Mouse (Mus musculus) right cerebral cortex, postnatal 36 days (tissue): ENCODE results near the gene Asns.

Source experiments
- DNase-seq, 2 experiments: peaks; one replicate each; pipeline ENCODE4 v3.0.0; 2022; ENCODE audit warnings: low spot score in 2 of 2, mixed read lengths in 1 of 2

Asns gene

DNA sequence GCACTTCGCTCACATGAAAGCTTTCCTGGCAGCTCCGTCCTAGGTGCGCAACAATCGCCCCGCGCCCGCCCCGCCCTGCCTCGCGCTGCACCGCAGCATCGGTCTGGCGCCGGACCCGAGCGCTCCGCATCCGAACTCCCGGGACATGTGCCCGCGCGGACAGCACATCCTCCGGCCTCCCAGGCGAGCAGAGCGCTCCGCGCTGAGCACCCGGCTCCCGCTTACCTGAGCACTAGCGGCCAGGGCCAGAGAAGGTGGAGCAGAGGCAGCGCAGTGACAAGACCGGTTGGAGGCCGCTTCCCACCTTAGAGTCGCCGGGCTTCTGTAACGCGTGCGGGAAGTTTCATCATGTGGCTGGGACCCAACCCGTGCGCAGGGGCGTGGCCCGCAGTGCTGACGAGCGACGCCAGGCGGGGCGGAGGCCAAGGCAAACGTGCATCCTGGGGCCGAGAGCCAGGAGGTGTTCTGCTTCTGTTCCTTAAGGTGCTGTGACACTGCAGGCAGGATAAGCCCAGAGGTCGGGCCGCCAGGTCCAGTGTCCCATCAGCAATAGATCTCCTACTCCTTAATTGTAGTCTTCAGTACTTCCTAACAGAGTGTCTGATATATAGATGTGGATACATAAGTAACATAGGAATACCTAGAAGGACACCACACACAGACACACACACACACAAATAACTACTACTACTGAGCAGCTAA is at the start of gene Asns:
Gene Asns, minus strand, starts transcription at position 371 of the 702 bp plus-strand sequence.
- DNase-seq = peak; percentile 83 to 86

DNA sequence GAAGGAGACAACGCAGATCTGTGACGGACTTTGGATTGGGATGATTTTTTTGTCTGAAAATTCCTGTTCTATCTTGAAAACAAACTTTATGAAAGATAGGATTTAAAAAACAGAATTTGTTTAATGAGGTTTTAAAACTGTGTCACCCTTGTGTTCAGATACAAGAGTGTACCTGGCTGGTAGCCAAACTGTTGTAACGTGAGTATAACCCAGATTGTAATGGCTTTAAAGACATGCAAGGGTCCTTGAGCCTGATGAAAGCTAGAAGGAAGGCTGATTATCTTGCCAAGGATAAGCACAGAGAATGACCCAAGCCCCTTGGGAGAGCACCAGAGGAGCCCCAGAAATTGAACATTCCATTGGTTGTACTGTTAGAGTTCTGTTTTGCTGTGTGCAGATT is 48.7 kb upstream of the Asns start:
- DNase-seq = no peak

GRCm38 (mm10) chr6:7737842-7738241 is 44.8 kb upstream of the Asns start:
- no peak for DNase-seq

DNA sequence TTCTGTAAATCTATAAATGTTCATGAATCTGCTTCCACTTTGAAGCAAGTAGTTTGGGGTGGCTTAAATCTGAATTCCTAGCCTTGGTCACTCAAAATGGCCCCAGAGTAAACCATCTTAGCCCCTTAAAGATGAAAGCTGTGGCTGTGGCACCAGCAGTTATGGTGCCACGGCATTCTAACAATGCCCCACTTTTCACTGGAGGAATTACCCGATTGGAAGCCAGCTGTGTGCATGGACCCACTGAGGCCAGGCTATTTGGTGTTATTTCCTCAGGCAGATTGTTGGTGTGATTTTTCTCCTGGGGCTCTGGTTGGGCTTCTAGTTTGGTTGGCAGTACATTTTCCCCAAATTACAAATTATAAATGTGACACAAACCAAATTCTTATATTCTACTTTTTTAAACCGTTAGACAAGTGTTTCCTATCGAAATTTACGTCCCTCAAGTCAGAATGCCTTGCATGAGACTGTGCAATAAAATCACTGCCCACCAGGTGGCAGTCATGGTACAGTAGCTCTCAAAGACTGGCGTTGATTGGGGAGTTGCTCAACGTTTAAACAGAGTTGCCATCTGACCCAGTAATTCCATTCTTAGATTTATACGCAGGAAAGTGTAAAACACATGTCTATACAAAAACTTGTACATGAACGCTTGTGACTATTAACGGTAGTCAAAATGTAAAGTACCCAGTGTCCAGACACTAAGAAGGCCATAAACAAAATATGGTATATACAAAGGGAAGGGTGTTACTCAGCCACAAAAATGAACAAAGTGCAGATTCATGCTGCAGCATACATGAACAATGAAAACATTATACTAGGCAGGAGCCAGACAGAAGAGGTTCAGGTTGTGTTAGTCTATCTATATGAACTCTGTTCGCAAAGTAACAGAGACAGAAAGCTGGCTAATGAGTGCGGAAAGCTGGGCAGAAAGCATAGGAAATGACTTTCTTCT is 40.0 kb upstream of the Asns start:
- peak; percentile 53 to 70 for DNase-seq

- no peak for DNase-seq
Measured at GRCm38 (mm10) chr6:7732097-7732496, 39.0 kb upstream of the Asns start.

- DNase-seq = no peak
Measured at GRCm38 (mm10) chr6:7729128-7729527, 36.1 kb upstream of the Asns start.

- no peak for DNase-seq
Measured at GRCm38 (mm10) chr6:7728241-7728640, 35.2 kb upstream of the Asns start.

DNA sequence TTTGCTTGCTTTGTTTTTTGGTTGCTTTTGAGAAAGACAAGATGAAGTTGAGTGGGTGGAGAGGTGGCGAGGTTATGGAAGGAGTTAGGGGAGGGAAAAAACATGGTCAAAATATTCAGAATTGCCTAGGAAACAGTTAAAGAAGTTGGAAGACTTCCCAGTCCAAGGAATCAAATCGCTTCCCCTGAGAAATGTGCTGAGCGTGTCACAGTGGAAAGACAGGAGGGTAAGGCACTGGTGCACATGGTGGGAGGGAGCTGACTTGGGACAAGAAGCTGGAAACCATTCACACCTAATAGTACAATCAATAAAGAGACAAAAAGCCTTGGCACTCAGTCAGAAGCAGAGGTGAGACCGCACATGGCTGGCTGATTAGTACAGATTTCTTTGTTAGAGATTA is 23.2 kb upstream of the Asns start:
- DNase-seq = no peak

- DNase-seq = no peak
Measured at GRCm38 (mm10) chr6:7714230-7714629, 21.2 kb upstream of the Asns start.

- DNase-seq = no peak
Measured at GRCm38 (mm10) chr6:7711837-7712330, 18.8 kb upstream of the Asns start.

- DNase-seq = no peak
Measured at GRCm38 (mm10) chr6:7708246-7708645, 15.2 kb upstream of the Asns start.

GRCm38 (mm10) chr6:7706796-7707195 is 13.7 kb upstream of the Asns start:
- DNase-seq = no peak

- DNase-seq = no peak
Measured at GRCm38 (mm10) chr6:7697999-7698699, 5.1 kb upstream of the Asns start.

GRCm38 (mm10) chr6:7697077-7697643 is 4.1 kb upstream of the Asns start:
- DNase-seq = no peak

- DNase-seq = no peak
Measured at GRCm38 (mm10) chr6:7696641-7697040, 3.6 kb upstream of the Asns start.

DNA sequence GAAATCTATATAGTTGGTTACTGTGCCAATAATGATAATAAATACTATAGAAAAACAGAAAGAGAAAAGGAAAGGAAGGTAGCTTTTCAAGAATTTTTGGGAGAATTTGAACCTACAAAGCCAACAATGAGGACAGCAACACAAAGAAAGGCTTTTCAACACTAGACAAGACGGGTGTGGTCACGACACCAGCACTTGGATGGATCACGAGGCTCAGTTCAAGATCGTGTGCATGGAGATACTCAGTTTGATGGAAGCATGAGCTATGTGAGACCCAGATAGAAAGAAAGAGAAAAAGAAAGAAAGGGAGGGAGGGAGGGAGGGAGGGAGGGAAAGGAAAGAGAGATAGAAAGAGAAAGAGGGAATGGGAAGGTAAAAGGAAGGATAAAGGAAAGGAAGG is 2.8 kb upstream of the Asns start:
- DNase-seq = no peak

DNA sequence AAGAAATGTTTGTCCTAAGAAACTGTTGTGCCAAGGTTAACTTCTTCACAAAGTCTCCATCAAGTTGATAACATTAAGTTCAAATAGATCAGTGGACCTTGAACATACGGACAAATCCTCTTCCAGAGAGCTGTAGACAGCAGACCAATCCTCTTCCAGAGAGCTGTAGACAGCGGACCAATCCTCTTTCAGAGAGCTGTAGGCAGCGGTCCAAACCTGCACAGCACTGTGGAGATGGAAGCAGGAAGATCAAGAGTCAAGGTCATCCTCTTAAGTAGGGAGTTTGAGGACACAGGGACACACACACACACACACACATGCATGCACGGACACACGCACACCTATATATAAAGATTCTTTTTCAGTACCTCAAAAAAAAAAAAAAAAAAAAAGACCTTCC is 612 bp upstream of the Asns start:
- no peak for DNase-seq

- no peak for DNase-seq
Measured at GRCm38 (mm10) chr6:7692451-7692850, 603 bp downstream of the Asns start.

DNA sequence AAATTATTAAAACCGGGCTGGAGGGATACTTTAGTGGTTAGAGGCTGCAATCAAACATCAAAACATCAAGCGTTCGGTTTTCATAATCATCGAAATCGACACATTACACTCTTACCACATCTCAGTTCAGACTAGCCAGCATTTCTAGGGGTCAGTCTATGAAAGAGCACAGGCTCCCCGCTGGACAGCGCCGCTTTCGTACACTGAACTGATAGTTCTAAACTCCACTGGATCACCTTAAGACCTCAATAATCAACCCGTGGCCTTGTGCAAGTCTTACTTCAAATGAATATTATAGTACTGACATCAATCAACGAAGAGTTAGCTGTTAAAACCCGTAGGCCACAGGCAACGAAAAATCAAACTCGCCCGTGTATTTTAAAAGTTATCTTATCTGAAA is 1.0 kb downstream of the Asns start:
- DNase-seq = no peak

GRCm38 (mm10) chr6:7690456-7690855 is 2.6 kb downstream of the Asns start:
- DNase-seq = no peak

DNA sequence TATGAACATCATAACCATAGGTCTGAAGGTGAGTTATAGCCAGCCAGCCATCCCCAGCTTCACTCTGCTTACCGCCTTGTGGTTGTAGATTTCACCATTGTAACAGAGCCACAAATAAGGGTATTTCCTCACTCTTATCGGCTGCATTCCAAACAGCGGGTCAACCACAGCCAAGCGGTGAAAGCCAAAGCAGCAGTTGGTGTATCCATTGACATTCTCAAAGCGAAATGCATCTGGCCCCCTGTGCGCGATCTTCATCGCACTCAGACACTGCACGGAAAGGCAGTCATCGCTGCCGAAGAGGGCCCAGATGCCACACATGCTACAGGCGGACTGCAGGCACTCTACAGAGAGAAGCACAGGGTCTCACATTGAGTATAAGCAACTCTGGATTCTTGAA is 3.9 kb downstream of the Asns start:
- no peak for DNase-seq

- DNase-seq = no peak
Measured at GRCm38 (mm10) chr6:7686047-7686446, 7.0 kb downstream of the Asns start.
